Mouse (Mus musculus) liver, embryonic 13.5 days (tissue): ENCODE data around the gene Stat6. TPM values are rescaled to one million over a fixed set of nuclear protein-coding genes. Genes with fewer than 3 reads are reported as not detected.
"Not testable (repeated sequence)": the region's sequence is repeated elsewhere in the genome, so short reads cannot be mapped to it uniquely, and the experiment has no call there.

Experiments
- ATAC-seq: fragments of 200-750 bp; cut with Nextera tagmentation; 2 replicates; pipeline ENCODE4 v1.8.0; 2017; ENCODE audit warnings: low read depth, mild to moderate bottlenecking, moderate number of reproducible peaks, moderate library complexity
- DNase-seq: peaks from one replicate; pipeline ENCODE4 v3.0.0; 2022
- H3K27ac ChIP-seq: fragments of 300-500 bp; sonication (generic); 2 replicates; pipeline ENCODE4 v1.5.1; 2015; ENCODE audit warnings: moderate library complexity, mild to moderate bottlenecking, inconsistent platforms
- H3K27me3 ChIP-seq: fragments of 300-500 bp; sonication (generic); 2 replicates; pipeline ENCODE4 v1.6.1; 2015; ENCODE audit warnings: mild to moderate bottlenecking, inconsistent platforms
- H3K36me3 ChIP-seq: fragments of 300-500 bp; sonication (generic); 2 replicates; pipeline ENCODE4 v1.6.1; 2015; ENCODE audit warnings: mild to moderate bottlenecking, inconsistent platforms
- H3K4me1 ChIP-seq: fragments of 300-500 bp; sonication (generic); replicated peaks from 2 replicates; pipeline ENCODE4 v1.6.1; 2015; ENCODE audit warnings: inconsistent platforms
- H3K4me2 ChIP-seq: fragments of 300-500 bp; sonication (generic); 2 replicates; pipeline ENCODE4 v1.6.1; 2015; ENCODE audit warnings: inconsistent platforms, mild to moderate bottlenecking, moderate library complexity
- H3K4me3 ChIP-seq: fragments of 300-500 bp; sonication (generic); replicated peaks from 2 replicates; pipeline ENCODE4 v1.5.1; 2015; ENCODE audit warnings: mild to moderate bottlenecking, inconsistent platforms
- H3K9ac ChIP-seq: fragments of 300-500 bp; sonication (generic); 2 replicates; pipeline ENCODE4 v1.6.1; 2015; ENCODE audit warnings: mild to moderate bottlenecking, inconsistent platforms
- H3K9me3 ChIP-seq: fragments of 300-500 bp; sonication (generic); replicated peaks from 2 replicates; pipeline ENCODE4 v1.6.1; 2016; ENCODE audit warnings: inconsistent platforms
- WGBS: fragments of 180-500 bp; shearing (Covaris S2); methylation state at CpG from one replicate; pipeline ENCODE4 v1.1.7; 2015; ENCODE audit not compliant: insufficient replicate concordance; 5-methylcytosine and 5-hydroxymethylcytosine counted together
- polyA plus RNA-seq: library from polyadenylated mRNA; unstranded; fragments of >200 nt; fragmentation: Nextera tagmentation; extraction: Ambion mirVana; gene quantifications from 2 replicates; pipeline ENCODE4 v1.2.1, GENCODE M21; 2015

The Stat6 gene
- polyA plus RNA-seq, 1 experiment from 2014 or later = 12.3 TPM

DNA sequence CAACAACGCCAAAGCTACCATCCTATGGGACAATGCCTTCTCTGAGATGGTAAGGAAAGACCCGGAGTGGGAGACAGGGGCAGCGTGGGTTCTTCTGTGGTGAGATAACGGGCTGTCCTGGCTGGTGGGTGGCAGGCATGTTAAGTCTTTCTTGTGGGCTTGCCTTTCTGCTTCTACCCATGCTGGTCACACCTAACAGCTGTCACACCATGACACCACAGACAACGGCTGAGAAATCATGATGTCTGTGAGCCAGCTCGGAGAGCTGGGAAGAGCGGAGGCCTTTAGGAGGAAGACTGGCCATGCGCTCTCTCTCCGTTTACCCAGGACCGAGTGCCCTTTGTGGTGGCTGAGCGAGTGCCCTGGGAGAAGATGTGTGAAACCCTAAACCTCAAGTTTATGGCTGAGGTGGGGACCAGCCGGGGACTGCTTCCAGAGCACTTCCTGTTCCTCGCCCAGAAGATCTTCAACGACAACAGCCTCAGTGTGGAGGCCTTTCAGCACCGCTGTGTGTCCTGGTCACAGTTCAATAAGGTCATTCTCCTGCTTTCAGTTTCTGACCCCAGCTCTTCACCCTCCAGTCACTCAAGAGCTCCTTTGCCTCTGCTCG is 12.3 kb downstream of the Stat6 start:
- 56% methylated on average over 16 of the region's 16 CpGs for WGBS

DNA sequence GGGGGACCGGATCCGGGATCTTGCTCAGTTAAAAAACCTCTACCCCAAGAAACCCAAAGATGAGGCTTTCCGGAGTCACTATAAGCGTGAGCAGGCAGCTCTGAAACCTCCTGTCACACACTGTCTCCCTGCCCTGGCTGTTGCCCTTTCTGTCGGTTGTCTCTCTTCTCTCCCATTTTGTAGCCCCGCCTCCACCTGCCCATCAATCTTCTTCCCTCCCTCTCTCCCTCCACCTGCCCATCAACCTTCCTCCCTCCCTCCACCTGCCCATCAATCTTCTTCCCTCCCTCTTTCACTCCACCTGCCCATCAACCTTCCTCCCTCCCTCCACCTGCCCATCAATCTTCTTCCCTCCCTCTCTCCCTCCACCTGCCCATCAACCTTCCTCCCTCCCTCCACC is 14.8 kb downstream of the Stat6 start:
- Histone ChIP-seq H3K27me3 (peaks cover 17% of the 10 kb centered on the region), H3K4me1 (peaks cover 40% of the 10 kb centered on the region), H3K36me3 (peaks cover 50% of the 10 kb centered on the region)
- not testable (repeated sequence) for H3K9ac ChIP-seq, H3K9me3 ChIP-seq, H3K4me3 ChIP-seq, H3K4me2 ChIP-seq, H3K27ac ChIP-seq, DNase-seq, ATAC-seq
- 68% methylated on average over 6 of the region's 6 CpGs for WGBS

More for the DNA sequence above, 12.3 kb downstream of the Stat6 start:
- Histone ChIP-seq H3K27me3 (no peaks in the 10 kb centered on the region), H3K4me3 (no peak overlapping the region), H3K4me2 (no peak overlapping the region), H3K27ac (no peak overlapping the region), H3K9ac (no peak overlapping the region), H3K9me3 (no peaks in the 10 kb centered on the region), H3K4me1 (peaks cover 19% of the 10 kb centered on the region), H3K36me3 (peaks cover 68% of the 10 kb centered on the region)
- DNase-seq (no peak), ATAC-seq (no peak)

DNA sequence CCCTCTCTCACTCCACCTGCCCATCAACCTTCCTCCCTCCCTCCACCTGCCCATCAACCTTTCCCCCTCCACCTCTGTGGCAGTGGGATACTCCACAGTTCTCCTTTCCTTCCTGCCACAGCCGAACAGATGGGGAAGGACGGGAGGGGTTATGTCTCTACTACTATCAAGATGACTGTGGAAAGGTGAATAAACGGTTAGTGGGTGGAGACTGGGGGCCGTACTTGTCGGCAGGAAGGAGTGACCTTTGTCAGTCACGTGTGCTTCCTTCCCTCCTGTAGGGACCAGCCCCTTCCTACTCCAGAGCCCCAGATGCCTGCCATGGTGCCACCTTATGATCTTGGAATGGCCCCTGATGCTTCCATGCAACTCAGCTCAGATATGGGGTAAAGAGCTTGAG is 15.3 kb downstream of the Stat6 start:
- Histone ChIP-seq H3K9ac (no peak overlapping the region), H3K27me3 (peaks cover 21% of the 10 kb centered on the region), H3K27ac (no peak overlapping the region), H3K36me3 (peaks cover 45% of the 10 kb centered on the region), H3K4me1 (peaks cover 41% of the 10 kb centered on the region), H3K4me2 (no peak overlapping the region), H3K9me3 (no peaks in the 10 kb centered on the region), H3K4me3 (no peak overlapping the region)
- 27% methylated on average over 6 of the region's 6 CpGs for WGBS
- no peak for DNase-seq
- ATAC-seq = no peak

DNA sequence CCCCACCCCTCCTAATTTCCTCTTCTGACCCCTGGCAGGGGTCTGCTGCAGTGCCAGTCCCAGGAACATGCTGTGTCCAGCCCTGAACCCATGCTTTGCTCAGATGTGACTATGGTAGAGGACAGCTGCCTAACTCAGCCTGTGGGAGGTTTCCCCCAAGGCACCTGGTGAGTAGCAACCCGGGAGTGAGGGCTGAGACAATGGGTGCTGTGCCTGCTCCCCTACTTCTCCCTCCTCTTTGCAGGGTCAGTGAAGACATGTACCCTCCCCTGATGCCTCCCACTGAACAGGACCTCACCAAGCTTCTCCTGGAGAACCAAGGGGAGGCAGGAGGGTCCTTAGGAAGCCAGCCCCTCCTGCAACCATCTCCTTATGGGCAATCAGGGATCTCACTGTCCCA is 16.8 kb downstream of the Stat6 start:
- ATAC-seq (no peak), DNase-seq (no peak)
- H3K27ac ChIP-seq = no peak overlapping the region
- no peaks in the 10 kb centered on the region for H3K9me3 ChIP-seq
- no peak overlapping the region for H3K4me3 ChIP-seq
- peaks cover 36% of the 10 kb centered on the region for H3K36me3 ChIP-seq
- 46% methylated on average over 1 of the region's 1 CpGs for WGBS
- H3K27me3 ChIP-seq = peaks cover 36% of the 10 kb centered on the region
- peaks cover 54% of the 10 kb centered on the region for H3K4me1 ChIP-seq
- no peak overlapping the region for H3K4me2 ChIP-seq
- H3K9ac ChIP-seq = no peak overlapping the region

DNA sequence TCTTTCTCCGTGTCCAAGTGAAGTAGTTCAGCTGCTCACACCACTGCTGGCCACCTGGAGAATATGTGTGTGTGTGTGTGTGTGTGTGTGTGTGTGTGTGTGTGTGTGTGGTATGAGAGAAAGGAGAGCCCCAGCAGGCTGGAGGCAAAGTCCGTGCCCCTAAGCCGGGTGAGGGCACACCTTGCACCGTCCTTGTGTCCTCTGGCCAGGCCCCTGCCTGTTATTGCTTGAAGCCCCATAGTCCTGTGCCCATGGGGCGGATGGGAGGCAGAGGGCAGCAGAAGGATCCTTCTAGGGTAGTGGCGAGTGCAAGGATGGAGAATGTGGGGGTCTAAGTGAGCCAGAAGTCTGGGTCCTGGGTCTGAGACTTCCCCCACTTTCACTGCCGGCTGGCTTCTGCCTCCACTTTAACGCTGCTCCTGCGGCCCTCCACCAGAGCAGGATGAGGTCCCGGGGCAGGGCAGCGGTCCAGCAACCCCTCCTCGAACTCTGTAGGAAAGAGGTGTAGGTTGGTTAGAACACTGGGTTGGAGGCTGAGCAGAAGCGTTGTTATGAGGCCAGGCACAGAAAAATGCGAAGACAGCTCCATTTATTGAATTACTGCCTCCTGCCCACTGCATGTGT is 18.6 kb downstream of the Stat6 start:
- Histone ChIP-seq H3K27ac (peak overlapping the region; percentile 58), H3K9ac (peak overlapping the region; percentile 36; the same call in 1 of the 2 replicates)

DNA sequence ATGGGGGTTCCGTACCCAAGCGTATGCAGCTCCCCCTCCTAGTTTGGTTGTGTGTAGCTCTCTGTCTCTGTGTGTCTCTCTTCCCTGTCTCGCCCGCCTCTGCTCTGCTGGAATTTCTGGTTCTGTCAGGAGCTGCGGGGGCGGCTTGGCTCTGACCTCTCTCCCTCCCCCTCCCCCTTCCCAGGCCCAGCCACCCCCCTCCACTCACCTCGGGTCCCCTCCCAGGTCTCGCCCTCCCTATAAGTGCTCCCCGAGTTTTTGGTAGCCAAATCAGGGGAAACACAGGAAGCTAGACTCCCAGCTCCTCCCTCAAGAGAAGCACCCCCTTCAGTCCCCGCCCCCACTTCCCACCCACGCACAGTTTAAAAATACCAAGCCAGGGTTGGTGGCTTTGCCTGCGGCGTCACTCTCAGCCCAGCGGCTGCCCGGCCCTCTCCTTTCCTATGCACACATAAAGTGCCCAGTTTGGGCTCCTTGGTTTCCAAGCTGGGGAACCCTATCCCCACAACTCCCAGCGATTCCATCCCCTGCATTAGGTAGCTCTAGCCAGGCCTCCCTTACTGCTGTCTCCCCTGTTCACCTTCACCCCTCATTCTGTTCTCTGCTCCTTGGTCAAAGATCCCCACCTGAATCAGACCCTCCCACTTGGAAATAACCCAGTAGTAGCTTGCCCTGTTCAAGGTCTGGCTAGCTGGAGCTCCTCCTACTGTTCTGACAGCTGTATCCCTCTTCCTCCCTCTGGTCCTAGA is 19.3 kb downstream of the Stat6 start:
- peaks cover 61% of the 10 kb centered on the region for H3K27me3 ChIP-seq
- H3K36me3 ChIP-seq = peaks cover 27% of the 10 kb centered on the region
- 12% methylated on average over 16 of the region's 16 CpGs for WGBS
- H3K9ac ChIP-seq = peak overlapping the region; percentile 36; the same call in 1 of the 2 replicates
- peak overlapping the region; percentile 60 for H3K4me2 ChIP-seq
- H3K9me3 ChIP-seq = no peaks in the 10 kb centered on the region
- H3K27ac ChIP-seq = peak overlapping the region; percentile 58
- peaks cover 68% of the 10 kb centered on the region for H3K4me1 ChIP-seq
- ATAC-seq (peak; percentile 34), DNase-seq (no peak)
- peak overlapping the region; percentile 27 for H3K4me3 ChIP-seq

More for the DNA sequence above, 18.6 kb downstream of the Stat6 start:
- Histone ChIP-seq H3K36me3 (peaks cover 29% of the 10 kb centered on the region), H3K27me3 (peaks cover 55% of the 10 kb centered on the region), H3K4me2 (peak overlapping the region; percentile 60), H3K4me3 (peak overlapping the region; percentile 27), H3K9me3 (no peaks in the 10 kb centered on the region), H3K4me1 (peaks cover 62% of the 10 kb centered on the region)
- WGBS = 31% methylated on average over 14 of the region's 14 CpGs
- ATAC-seq (no peak), DNase-seq (no peak)

DNA sequence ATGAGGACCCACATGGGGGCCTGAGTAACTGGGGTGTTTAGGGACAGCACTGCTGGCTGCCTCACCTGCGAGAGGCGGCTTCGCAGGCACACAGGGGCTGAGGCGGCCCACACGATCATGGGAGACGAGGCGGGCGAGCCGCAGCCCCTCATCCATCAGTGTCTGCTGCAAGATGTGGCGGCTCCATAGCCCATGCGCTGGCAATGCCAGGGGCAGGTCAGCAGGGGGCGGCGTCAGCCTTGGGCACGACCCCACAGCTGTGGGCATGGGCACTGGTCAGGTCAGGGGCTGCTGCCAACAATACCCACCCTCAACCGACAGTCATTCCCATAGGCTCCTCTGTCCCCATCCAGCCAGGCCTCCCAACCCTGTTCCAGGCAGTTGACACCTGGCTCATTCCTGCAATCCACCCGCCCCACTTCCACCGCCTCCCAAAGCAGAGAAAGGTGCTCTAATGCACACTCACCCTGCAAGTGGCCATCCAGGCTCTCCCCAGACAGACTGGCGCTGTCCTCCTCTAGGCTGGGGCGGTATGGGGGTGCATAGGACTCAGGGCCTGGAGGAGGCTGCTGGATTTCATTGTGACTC is 20.0 kb downstream of the Stat6 start:
- WGBS = 32% methylated on average over 19 of the region's 19 CpGs
- H3K27ac ChIP-seq = peak overlapping the region; percentile 58
- peak overlapping the region; percentile 60 for H3K4me2 ChIP-seq
- H3K36me3 ChIP-seq = peaks cover 27% of the 10 kb centered on the region
- H3K9ac ChIP-seq = no peak overlapping the region
- DNase-seq (no peak), ATAC-seq (no peak; the same call in 1 of the 2 replicates)
- H3K27me3 ChIP-seq = peaks cover 68% of the 10 kb centered on the region
- 0 out of 2 replicates have a peak overlapping the region, but pooled peaks have one; percentile 27 for H3K4me3 ChIP-seq
- no peaks in the 10 kb centered on the region for H3K9me3 ChIP-seq
- H3K4me1 ChIP-seq = peaks cover 73% of the 10 kb centered on the region

DNA sequence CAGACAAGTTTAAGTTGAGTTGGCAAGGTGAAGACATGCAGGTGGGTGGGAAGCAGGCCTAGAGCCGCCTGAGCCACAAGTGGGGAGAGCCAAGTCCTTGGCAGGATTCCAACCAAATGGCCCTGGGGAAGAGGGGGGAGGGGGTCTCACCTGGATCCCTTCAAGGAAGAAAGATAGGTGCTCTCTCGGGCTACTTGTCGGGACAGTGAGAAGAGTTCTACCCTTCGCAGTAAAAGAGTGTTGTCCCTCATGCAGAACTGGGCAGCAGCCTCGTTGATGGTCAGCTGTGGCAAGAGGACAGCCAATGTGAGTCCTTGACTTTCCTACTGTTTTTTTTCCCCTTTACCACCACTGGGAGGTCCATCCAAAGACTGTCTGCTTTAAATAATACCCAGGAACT is 20.8 kb downstream of the Stat6 start:
- peaks cover 76% of the 10 kb centered on the region for H3K27me3 ChIP-seq
- peaks cover 21% of the 10 kb centered on the region for H3K36me3 ChIP-seq
- no peak overlapping the region for H3K27ac ChIP-seq
- H3K9ac ChIP-seq = no peak overlapping the region
- H3K4me1 ChIP-seq = peaks cover 76% of the 10 kb centered on the region
- no peak overlapping the region for H3K4me3 ChIP-seq
- 54% methylated on average over 5 of the region's 5 CpGs for WGBS
- no peak overlapping the region for H3K4me2 ChIP-seq
- no peak for ATAC-seq
- no peak for DNase-seq
- H3K9me3 ChIP-seq = no peaks in the 10 kb centered on the region

DNA sequence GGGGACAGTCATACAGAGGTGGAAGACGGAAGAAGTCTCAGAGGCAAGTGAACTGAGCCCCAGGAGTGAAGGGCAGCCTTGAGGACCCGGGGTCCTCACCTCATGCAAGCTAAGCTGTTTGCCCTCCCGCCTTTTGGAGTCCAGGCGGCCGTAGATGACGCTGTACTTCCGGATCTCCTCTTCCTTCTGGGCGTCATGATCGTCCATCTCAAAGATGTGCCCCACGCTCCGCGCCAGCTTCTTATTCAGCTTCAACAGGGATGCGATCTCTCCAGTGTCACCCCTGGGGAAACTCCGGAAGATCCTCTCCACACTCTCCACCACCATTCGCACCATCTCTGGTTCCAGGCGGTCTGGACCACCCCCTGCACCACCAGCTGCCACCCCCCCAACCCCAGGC is 21.4 kb downstream of the Stat6 start:
- DNase-seq = no peak
- peak overlapping the region; percentile 76; the same call in 1 of the 2 replicates for H3K4me2 ChIP-seq
- ATAC-seq = no peak
- H3K27ac ChIP-seq = no peak overlapping the region
- H3K27me3 ChIP-seq = peaks cover 82% of the 10 kb centered on the region
- no peak overlapping the region for H3K9ac ChIP-seq
- 20% methylated on average over 16 of the region's 16 CpGs for WGBS
- peaks cover 82% of the 10 kb centered on the region for H3K4me1 ChIP-seq
- peaks cover 19% of the 10 kb centered on the region for H3K36me3 ChIP-seq
- H3K4me3 ChIP-seq = no peak overlapping the region
- no peaks in the 10 kb centered on the region for H3K9me3 ChIP-seq

DNA sequence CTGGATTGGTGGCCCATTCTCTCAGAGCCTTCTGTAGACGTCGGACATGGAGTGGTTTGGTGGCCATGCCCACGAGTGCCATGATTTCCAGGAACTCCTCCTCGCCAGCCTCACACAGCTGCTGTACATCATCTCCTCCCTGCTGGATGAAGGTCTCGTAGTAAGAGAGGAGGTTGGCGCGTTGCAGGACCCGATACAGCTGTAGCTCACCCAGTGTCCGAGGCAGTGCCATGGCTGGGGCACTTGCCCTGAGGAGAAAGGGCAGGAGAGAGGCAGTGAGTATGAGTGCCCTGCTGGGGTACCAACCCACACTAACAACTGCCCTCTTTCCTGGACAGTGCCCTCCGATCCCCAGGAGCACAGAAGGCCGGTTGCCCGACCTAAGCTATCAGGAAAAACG is 22.1 kb downstream of the Stat6 start:
- WGBS = 30% methylated on average over 13 of the region's 13 CpGs
- DNase-seq (no peak), ATAC-seq (no peak)
- H3K27me3 ChIP-seq = peaks cover 89% of the 10 kb centered on the region
- peaks cover 83% of the 10 kb centered on the region for H3K4me1 ChIP-seq
- peaks cover 12% of the 10 kb centered on the region for H3K36me3 ChIP-seq
- no peaks in the 10 kb centered on the region for H3K9me3 ChIP-seq
- no peak overlapping the region for H3K9ac ChIP-seq
- peak overlapping the region; percentile 55 for H3K4me3 ChIP-seq
- no peak overlapping the region for H3K27ac ChIP-seq
- peak overlapping the region; percentile 76 for H3K4me2 ChIP-seq
